In the genomic region with DNA sequence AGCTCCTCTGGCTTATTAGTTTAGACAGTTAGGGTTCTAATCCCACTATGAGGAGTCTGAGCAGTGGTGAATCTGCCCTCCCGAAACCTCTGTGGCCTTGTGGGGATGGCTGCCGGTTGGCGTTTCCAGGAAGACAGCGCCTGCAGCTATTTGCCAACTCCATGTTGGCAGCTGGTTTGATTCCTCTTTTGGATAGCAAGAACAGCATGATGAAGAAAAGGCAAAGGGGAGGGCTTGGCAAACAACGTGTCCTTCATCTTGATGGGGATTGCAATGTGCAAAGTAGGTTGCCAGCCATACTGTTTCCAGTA, we compare ENCODE assay signal across 13 mouse cellular contexts. TPM values are rescaled to one million over a fixed set of nuclear protein-coding genes. Genes with fewer than 3 reads are reported as not detected.
DNase-seq lines count a peak whose midpoint lies in the region; ATAC-seq and TF ChIP-seq lines count a peak whose summit lies in the region.
"Had no signal": no experiment of that assay in that cellular context is flagged by ENCODE, and none has a peak within 500 bp of the region (broad histone marks: within the 10 kb centered on the region; RNA-seq: fewer than 3 reads in every experiment).

No protein-coding gene starts in this region.

- ATAC-seq in intestine, embryonic 16.5 days = no peak
- ATAC-seq in CD4-positive, CD25-positive, alpha-beta regulatory T cell, adult 4 months = no peak
- ATAC-seq: forebrain, embryonic 16.5 days; midbrain, embryonic 16.5 days had no signal

- no peaks in the 10 kb centered on the region for H3K9me3 ChIP-seq in intestine, embryonic 16.5 days (ENCODE audit: control insufficient read depth, low read length)
- H3K9me3 ChIP-seq: liver, embryonic 13.5 days had no signal

- peaks cover 36% of the 10 kb centered on the region for H3K4me1 ChIP-seq in liver, adult 2 months (ENCODE audit: control insufficient read depth, insufficient read depth, low read length)
- peaks cover 7% of the 10 kb centered on the region for H3K4me1 ChIP-seq in bone marrow macrophage, adult 2 months (ENCODE audit: control insufficient read depth, insufficient read depth, low read length)
- peaks cover 6% of the 10 kb centered on the region; the same call in 1 of the 2 replicates for H3K4me1 ChIP-seq in intestine, embryonic 16.5 days (ENCODE audit: control insufficient read depth, insufficient read depth, low read length)
- H3K4me1 ChIP-seq: liver, embryonic 13.5 days had no signal

- 24% methylated on average over 5 of the region's 5 CpGs for WGBS in liver, adult 2 months
- WGBS in intestine, embryonic 16.5 days = 93% methylated on average over 5 of the region's 5 CpGs

- peak overlapping the region; percentile 65 for H3K9ac ChIP-seq in liver, adult 2 months (ENCODE audit: low read depth, low read length)
- H3K9ac ChIP-seq in intestine, embryonic 16.5 days (ENCODE audit: low read depth, low read length) = no peak overlapping the region
- H3K9ac ChIP-seq: liver, embryonic 13.5 days had no signal

- H3K27me3 ChIP-seq in liver, adult 2 months (ENCODE audit: control insufficient read depth, insufficient read depth, low read length) = no peaks in the 10 kb centered on the region
- H3K27me3 ChIP-seq in intestine, embryonic 16.5 days (replicated peaks; ENCODE audit: control insufficient read depth, insufficient read depth, low read length) = no peaks in the 10 kb centered on the region
- H3K27me3 ChIP-seq: CH12.LX; liver, embryonic 13.5 days had no signal

- no peak for TF ChIP-seq POLR2A in liver, adult 2 months (IDR thresholded peaks at IDR 0.05; ENCODE audit: extremely low read depth, insufficient read depth, low read length)
- TF ChIP-seq POLR2A in bone marrow macrophage, adult 2 months (IDR thresholded peaks at IDR 0.05; ENCODE audit: borderline replicate concordance, low read depth, low read length) = no peak

- H3K4me2 ChIP-seq in intestine, embryonic 16.5 days (ENCODE audit: low read depth, low read length) = peak overlapping the region; percentile 38; the same call in 1 of the 2 replicates
- H3K4me2 ChIP-seq: liver, embryonic 13.5 days had no signal

- H3K27ac ChIP-seq in liver, adult 2 months (replicated peaks; ENCODE audit: insufficient read depth, low read depth, low read length) = peak overlapping the region; percentile 91
- H3K27ac ChIP-seq in bone marrow macrophage, adult 2 months (ENCODE audit: insufficient read depth, low read depth, low read length) = 0 out of 2 replicates have a peak overlapping the region, but pooled peaks have one; percentile 19
- H3K27ac ChIP-seq in intestine, embryonic 16.5 days (ENCODE audit: low read length) = no peak overlapping the region
- H3K27ac ChIP-seq: liver, embryonic 13.5 days had no signal

- DNase-seq in liver, adult 2 months (ENCODE audit: extremely low read depth, low read depth, low spot score) = peak; percentile 57
- no peak for DNase-seq in liver
- DNase-seq in skeletal muscle tissue, adult 2 months (ENCODE audit: low read depth, low spot score) = peak; percentile 62
- no peak for DNase-seq in Muller cell, postnatal 12 days (ENCODE audit: inconsistent ontology term)
- no peak for DNase-seq in embryo, embryonic 10.5 days (ENCODE audit: low spot score)
- DNase-seq: liver, embryonic 13.5 days; right cerebral cortex, postnatal 25 days had no signal

- H3K4me3 ChIP-seq in liver, adult 2 months (ENCODE audit: insufficient read depth, low read depth, low read length) = no peak overlapping the region
- H3K4me3 ChIP-seq in bone marrow macrophage, adult 2 months (ENCODE audit: insufficient read depth, low read length) = no peak overlapping the region
- no peak overlapping the region for H3K4me3 ChIP-seq in intestine, embryonic 16.5 days (ENCODE audit: low read length)
- H3K4me3 ChIP-seq: liver, embryonic 13.5 days had no signal

- H3K79me2 ChIP-seq in liver, adult 2 months (ENCODE audit: control insufficient read depth, insufficient read depth, low read length) = peaks cover 3% of the 10 kb centered on the region; the same call in 1 of the 2 replicates

- H3K36me3 ChIP-seq in liver, adult 2 months (ENCODE audit: control insufficient read depth, insufficient read depth, low read length) = no peaks in the 10 kb centered on the region
- no peaks in the 10 kb centered on the region for H3K36me3 ChIP-seq in intestine, embryonic 16.5 days (ENCODE audit: control insufficient read depth, insufficient read depth, low read length)
- H3K36me3 ChIP-seq: liver, embryonic 13.5 days had no signal

- no peak for TF ChIP-seq CTCF in liver, adult 2 months (IDR thresholded peaks at IDR 0.05; ENCODE audit: low read depth, low read length)
- no peak for TF ChIP-seq CTCF in bone marrow macrophage, adult 2 months (IDR thresholded peaks at IDR 0.05; ENCODE audit: low read depth, low read length)

RNA-seq across cellular contexts. Expression of gene Esr1, which starts 10.1 kb away (rescaled TPM):
- total RNA-seq in liver, adult 2 months (2014; rRNA removed) = 30.3 and 36.3 TPM in 2 replicates
- polyA plus RNA-seq in liver, adult 2 months (2012; rRNA removed) = 12.2 and 18.8 TPM in 2 replicates
- polyA plus RNA-seq in bone marrow macrophage, adult 2 months (2012; ENCODE audit: insufficient read depth, insufficient read length, missing spikeins) = 5.4 and 5.6 TPM in 2 replicates
- polyA plus RNA-seq in intestine, embryonic 16.5 days (2015; fragmentation: Nextera tagmentation; extraction: Ambion mirVana) = 0.37 and 0.55 TPM in 2 replicates
- polyA plus RNA-seq in CD4-positive, CD25-positive, alpha-beta regulatory T cell, adult 4 months (2017; shearing (Covaris generic)) = 1 to 10 TPM; 1.2 to 1.9 TPM

Comparison
In these comparisons a context has a peak if more than half of its experiments do, and no peak if none do; other contexts are left out.
1. DNase-seq: peak in liver, adult 2 months (single experiment) and skeletal muscle tissue, adult 2 months (single experiment); none in liver (single experiment), Muller cell, postnatal 12 days (single experiment) and embryo, embryonic 10.5 days (single experiment).